Mouse (Mus musculus) heart, adult 11 months (tissue): ENCODE data around the gene Otos.

ENCODE experiments used
- DNase-seq: peaks from one replicate; pipeline ENCODE4 v3.0.0; 2022

The Otos gene

GRCm38 (mm10) chr1:92646111-92646510, 2.5 kb downstream of the Otos start:
- peak; percentile 53 for DNase-seq

GRCm38 (mm10) chr1:92644916-92645315, 3.7 kb downstream of the Otos start:
- DNase-seq, result peak; percentile 75

- DNase-seq, result peak; percentile 80
Observed at GRCm38 (mm10) chr1:92643691-92644090, 5.0 kb downstream of the Otos start.

- DNase-seq, result peak; percentile 99
Observed at GRCm38 (mm10) chr1:92641514-92642272, 6.9 kb downstream of the Otos start, which contains the start of gene Cops9. Gene Cops9 (minus strand): TSS chr1:92641985.

GRCm38 (mm10) chr1:92640393-92640792, 8.2 kb downstream of the Otos start:
- peak; percentile 83 for DNase-seq

- peak; percentile 53 for DNase-seq
Observed at GRCm38 (mm10) chr1:92638736-92639135, 9.9 kb downstream of the Otos start.

- DNase-seq, result no peak
Observed at GRCm38 (mm10) chr1:92638181-92638580, 10.5 kb downstream of the Otos start.

GRCm38 (mm10) chr1:92637501-92638172, 11.0 kb downstream of the Otos start:
- peak; percentile 74 for DNase-seq

GRCm38 (mm10) chr1:92636676-92637075, 12.0 kb downstream of the Otos start:
- peak; percentile 61 for DNase-seq

- peak; percentile 83 for DNase-seq
Observed at GRCm38 (mm10) chr1:92636015-92636414, 12.6 kb downstream of the Otos start.

- peak; percentile 83 for DNase-seq
Observed at GRCm38 (mm10) chr1:92634976-92635599, 13.6 kb downstream of the Otos start.

- peak; percentile 78 for DNase-seq
Observed at GRCm38 (mm10) chr1:92634569-92634968, 14.1 kb downstream of the Otos start.

GRCm38 (mm10) chr1:92633726-92634125, 14.9 kb downstream of the Otos start:
- DNase-seq, result peak; percentile 69

GRCm38 (mm10) chr1:92632948-92633347, 15.7 kb downstream of the Otos start:
- DNase-seq, result peak; percentile 79

- peak; percentile 61 for DNase-seq
Observed at GRCm38 (mm10) chr1:92632196-92632595, 16.4 kb downstream of the Otos start.

- no peak for DNase-seq
Observed at GRCm38 (mm10) chr1:92628227-92628626, 20.4 kb downstream of the Otos start.

- no peak for DNase-seq
Observed at GRCm38 (mm10) chr1:92618360-92618759, 30.3 kb downstream of the Otos start.

- DNase-seq, result no peak
Observed at GRCm38 (mm10) chr1:92617488-92617887, 31.2 kb downstream of the Otos start, which contains the start of gene Olfr12. Gene Olfr12 (plus strand): TSS chr1:92617788.

GRCm38 (mm10) chr1:92616046-92616445, 32.6 kb downstream of the Otos start:
- no peak for DNase-seq

- DNase-seq, result no peak
Observed at GRCm38 (mm10) chr1:92614516-92614915, 34.1 kb downstream of the Otos start.

- no peak for DNase-seq
Observed at GRCm38 (mm10) chr1:92613175-92613574, 35.5 kb downstream of the Otos start.

GRCm38 (mm10) chr1:92611008-92611407, 37.6 kb downstream of the Otos start:
- no peak for DNase-seq

- DNase-seq, result no peak
Observed at GRCm38 (mm10) chr1:92607711-92608110, 40.9 kb downstream of the Otos start.

- DNase-seq, result no peak
Observed at GRCm38 (mm10) chr1:92605482-92605881, 43.2 kb downstream of the Otos start, which contains the start of gene Olfr1410. Gene Olfr1410 (plus strand): TSS chr1:92605782.
